ENCODE assay signal across 9 mouse cellular contexts in the genomic region with DNA sequence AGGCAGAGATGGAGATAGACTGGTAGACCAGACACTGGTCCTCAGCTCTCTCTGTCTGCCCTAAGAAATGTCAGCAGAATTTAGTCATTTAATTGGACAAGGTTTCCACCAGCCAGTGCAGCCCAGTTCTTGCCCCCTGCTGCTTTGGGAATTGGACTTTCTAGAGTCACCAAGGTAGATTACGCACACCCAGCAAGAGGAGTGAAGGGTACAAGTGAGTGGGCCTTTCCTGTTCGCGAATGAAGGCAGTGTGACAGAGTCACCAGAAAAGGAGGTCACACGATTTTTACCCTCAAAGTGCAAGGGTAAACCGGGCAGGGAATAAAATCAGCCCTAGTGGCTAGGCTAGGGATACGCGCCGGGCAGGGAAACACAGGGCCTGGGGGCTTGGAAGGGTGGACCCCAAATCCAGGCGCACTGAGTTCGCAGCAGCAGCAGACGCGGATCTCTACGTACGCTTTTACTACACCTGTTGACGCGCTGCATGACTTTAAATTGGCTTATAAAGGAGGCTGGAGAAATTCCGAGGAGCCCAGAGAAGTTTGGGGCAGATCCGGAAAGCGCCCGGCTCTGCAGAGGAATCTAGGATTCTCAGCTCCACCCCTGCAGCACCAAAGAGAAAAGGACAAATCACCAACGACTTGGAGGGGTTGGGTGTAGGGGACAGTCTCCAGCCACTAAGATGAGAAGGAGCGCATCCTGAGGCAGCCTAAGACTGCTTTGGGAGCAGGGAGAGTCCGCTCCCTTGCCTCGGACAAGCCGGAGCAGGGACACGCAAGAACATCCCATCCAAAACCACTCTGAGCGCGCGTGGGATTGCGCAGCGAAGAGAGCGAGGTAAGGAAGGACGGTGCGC. TPM values are rescaled to one million over a fixed set of nuclear protein-coding genes. Genes with fewer than 3 reads are reported as not detected.
DNase-seq lines count a peak whose midpoint lies in the region; ATAC-seq and TF ChIP-seq lines count a peak whose summit lies in the region.
"Had no signal": no experiment of that assay in that cellular context is flagged by ENCODE, and none has a peak within 500 bp of the region (broad histone marks: within the 10 kb centered on the region; RNA-seq: fewer than 3 reads in every experiment).

Gene Avpr1a (plus strand): TSS at position 639 of the 856 bp plus-strand sequence.

- TF ChIP-seq EP300 in heart, adult 2 months (IDR thresholded peaks at IDR 0.05; ENCODE audit: insufficient read depth, low read depth, low read length): no peak

- H3K4me3 ChIP-seq in gastrocnemius, adult 2 months: peak within 1 kb of the TSS; percentile 72
- peak within 1 kb of the TSS; percentile 47 for H3K4me3 ChIP-seq in heart, adult 2 months
- peak within 1 kb of the TSS; percentile 50 for H3K4me3 ChIP-seq in neural tube, embryonic 11.5 days (ENCODE audit: low read depth, low read length)

- H3K4me1 ChIP-seq in heart, adult 2 months (ENCODE audit: control insufficient read depth, insufficient read depth, low read length): no peaks in the 10 kb centered on the region; the same call in 1 of the 2 replicates
- 0 out of 2 replicates have a peak, but pooled peaks cover 4% of the 10 kb centered on the region for H3K4me1 ChIP-seq in neural tube, embryonic 11.5 days (ENCODE audit: control insufficient read depth, insufficient read depth, low read length)

- peak; percentile 49; the same call in 1 of the 2 replicates for TF ChIP-seq POLR2A in heart, adult 2 months (IDR thresholded peaks at IDR 0.05; ENCODE audit: insufficient read depth, low read depth, low read length)

- DNase-seq in gastrocnemius, adult 2 months: peak; percentile 29
- DNase-seq in gastrocnemius, adult 8-10 months (ENCODE audit: low spot score in 2 of 2): no peak
- DNase-seq in ZHBTc4 (ENCODE audit: low read depth, low spot score): peak; percentile 44
- DNase-seq in heart, adult 2 months: peak in 1 of 2 experiments; percentile 18
- peak; percentile 27 for DNase-seq in kidney, postnatal 14 days
- peak; percentile 45 for DNase-seq in neural tube, embryonic 11.5 days (ENCODE audit: low spot score)
- DNase-seq in thymus, postnatal 25 days: no peak
- DNase-seq in right cerebral cortex, postnatal 14 days: no peak

- H3K36me3 ChIP-seq in heart, adult 2 months (ENCODE audit: control insufficient read depth, insufficient read depth, low read length): no peaks in the 10 kb centered on the region
- H3K36me3 ChIP-seq in neural tube, embryonic 11.5 days (ENCODE audit: control insufficient read depth, insufficient read depth, low read length): no peaks in the 10 kb centered on the region

- WGBS in heart, adult 2 months: 9% methylated on average over 34 of the region's 34 CpGs
- WGBS in neural tube, embryonic 11.5 days: 5% methylated on average over 34 of the region's 34 CpGs

- no peaks in the 10 kb centered on the region for H3K9me3 ChIP-seq in neural tube, embryonic 11.5 days (ENCODE audit: control insufficient read depth, low read length)

- H3K27ac ChIP-seq in gastrocnemius, adult 2 months: peak within 1 kb of the TSS; percentile 58
- peak within 1 kb of the TSS; percentile 31; the same call in 1 of the 2 replicates for H3K27ac ChIP-seq in heart, adult 2 months
- no peak within 1 kb of the TSS for H3K27ac ChIP-seq in neural tube, embryonic 11.5 days (ENCODE audit: low read depth, low read length)

- intact Hi-C loops in gastrocnemius, adult 2 months (cut with DNase I): loop anchor here (5.0 to 10.0 kb wide), 3 partner anchors 79 to 341 kb away; no protein-coding TSS in a partner anchor
- intact Hi-C loops in heart, adult 2 months (cut with DNase I): loop anchor here (5.0 to 10.0 kb wide), 4 partner anchors 79 to 341 kb away; no protein-coding TSS in a partner anchor

- H3K27me3 ChIP-seq in heart, adult 2 months (ENCODE audit: control insufficient read depth, insufficient read depth, low read length): peaks cover 13% of the 10 kb centered on the region
- H3K27me3 ChIP-seq in neural tube, embryonic 11.5 days (ENCODE audit: control insufficient read depth, insufficient read depth, low read length): peaks cover 29% of the 10 kb centered on the region

- no peak for TF ChIP-seq CTCF in gastrocnemius, adult 2 months (IDR thresholded peaks at IDR 0.05)
- 0 out of 2 replicates have a peak, but pooled peaks have one; percentile 4 for TF ChIP-seq CTCF in heart, adult 2 months (IDR thresholded peaks at IDR 0.05)

- H3K9ac ChIP-seq in heart, adult 2 months (ENCODE audit: low read depth, low read length): peak within 1 kb of the TSS; percentile 46
- peak within 1 kb of the TSS; percentile 32; the same call in 1 of the 2 replicates for H3K9ac ChIP-seq in neural tube, embryonic 11.5 days (ENCODE audit: low read length)

- peak; percentile 35 for ATAC-seq in neural tube, embryonic 11.5 days (ENCODE audit: insufficient read depth, low FRiP score, low TSS enrichment)

- H3K4me2 ChIP-seq in neural tube, embryonic 11.5 days (ENCODE audit: low read depth): peak within 1 kb of the TSS; percentile 93

- H3K79me2 ChIP-seq in heart, adult 2 months (replicated peaks; ENCODE audit: control insufficient read depth, insufficient read depth, low read length): no peaks in the 10 kb centered on the region

RNA-seq across cellular contexts. Expression of gene Avpr1a, which starts in this region (rescaled TPM):
- under 1 TPM; 0.59 to 0.73 TPM for total RNA-seq in gastrocnemius, adult 2 months (2021)
- total RNA-seq in gastrocnemius, adult 8-10 months (2022): under 1 TPM; 0.39 to 0.74 (median 0.55) TPM
- 1 to 10 TPM; 1.4 to 2.2 TPM for total RNA-seq in heart, adult 2 months (2021)
- polyA plus RNA-seq in heart, adult 2 months (2012; rRNA removed): 0.90 and 0.97 TPM in 2 replicates
- polyA plus RNA-seq in neural tube, embryonic 11.5 days (2014; fragmentation: Nextera tagmentation; extraction: Ambion mirVana): 0.33 and 0.51 TPM in 2 replicates
- total RNA-seq: MEL had no signal

Comparison
In these comparisons a context has a peak if more than half of its experiments do, and no peak if none do; other contexts are left out.
1. Peak in DNase-seq, H3K4me3 ChIP-seq and H3K27ac ChIP-seq in gastrocnemius, adult 2 months; RNA of the gene not detected or under 1 TPM.
2. Peak in DNase-seq, ATAC-seq, H3K4me3 ChIP-seq, H3K9ac ChIP-seq and H3K4me2 ChIP-seq in neural tube, embryonic 11.5 days; RNA of the gene not detected or under 1 TPM.
3. DNase-seq: peak in ZHBTc4 (single experiment) and kidney, postnatal 14 days (single experiment); none in gastrocnemius, adult 8-10 months (0 of 2), thymus, postnatal 25 days (single experiment) and right cerebral cortex, postnatal 14 days (single experiment).
4. Peak in every context shown above with its lines, with median percentiles within 50 percentile points of each other: H3K4me3 ChIP-seq.